14 mouse cellular contexts compared by ENCODE assay signal in genomic region chr7:19136673-19137334, GRCm38 (mm10). TPM values are rescaled to one million over a fixed set of nuclear protein-coding genes. Genes with fewer than 3 reads are reported as not detected.
A peak's percentile ranks its signal among the peaks of the same experiment; 100 is the strongest.
DNase-seq lines count a peak whose midpoint lies in the region; ATAC-seq and TF ChIP-seq lines count a peak whose summit lies in the region.
"Had no signal": no experiment of that assay in that cellular context is flagged by ENCODE, and none has a peak within 500 bp of the region (broad histone marks: within the 10 kb centered on the region; RNA-seq: fewer than 3 reads in every experiment).

No protein-coding gene starts in this region.

- no peaks in the 10 kb centered on the region for H3K9me3 ChIP-seq in lung, embryonic 14.5 days (ENCODE audit: low read depth, low read length)
- H3K9me3 ChIP-seq in ES-E14 (ENCODE audit: control insufficient read depth, insufficient read depth, low read depth, low read length): no peaks in the 10 kb centered on the region
- H3K9me3 ChIP-seq in neural tube, embryonic 15.5 days (replicated peaks): no peaks in the 10 kb centered on the region
- no peaks in the 10 kb centered on the region for H3K9me3 ChIP-seq in midbrain, postnatal 0 days (ENCODE audit: low read length)
- H3K9me3 ChIP-seq: heart, embryonic 10.5 days; liver, embryonic 15.5 days had no signal

- peak; percentile 13; the same call in 1 of the 2 replicates for ATAC-seq in lung, embryonic 14.5 days (ENCODE audit: insufficient read depth)
- no peak for ATAC-seq in neural tube, embryonic 15.5 days (ENCODE audit: low FRiP score)
- ATAC-seq in midbrain, postnatal 0 days (ENCODE audit: low FRiP score): no peak

- intact Hi-C loops in left cerebral cortex, postnatal 36 days (cut with DNase I): no loop called here

- H3K4me2 ChIP-seq in lung, embryonic 14.5 days: no peak overlapping the region
- H3K4me2 ChIP-seq in neural tube, embryonic 15.5 days: no peak overlapping the region
- H3K4me2 ChIP-seq in midbrain, postnatal 0 days (ENCODE audit: low read depth, low read length, poor library complexity, severe bottlenecking): no peak overlapping the region
- H3K4me2 ChIP-seq: liver, embryonic 15.5 days had no signal

- WGBS in lung, embryonic 14.5 days: 89% methylated on average over 38 of the region's 38 CpGs
- 92% methylated on average over 38 of the region's 38 CpGs for WGBS in neural tube, embryonic 15.5 days
- 93% methylated on average over 38 of the region's 38 CpGs for WGBS in midbrain, postnatal 0 days

- H3K4me3 ChIP-seq in lung, embryonic 14.5 days (ENCODE audit: low read depth, low read length): no peak overlapping the region
- peak overlapping the region in 1 of 2 experiments; percentile 26; a peak in 2 of 4 replicates for H3K4me3 ChIP-seq in ES-E14 (ENCODE audit: insufficient read depth in 1 of 2, low read depth in 1 of 2, low read length in 2 of 2, poor library complexity in 1 of 2, severe bottlenecking in 1 of 2)
- H3K4me3 ChIP-seq in neural tube, embryonic 15.5 days (replicated peaks): no peak overlapping the region
- no peak overlapping the region for H3K4me3 ChIP-seq in midbrain, postnatal 0 days (ENCODE audit: low read depth, low read length)
- H3K4me3 ChIP-seq: heart, embryonic 10.5 days; liver, embryonic 15.5 days; myocyte had no signal

- H3K36me3 ChIP-seq in lung, embryonic 14.5 days (ENCODE audit: insufficient read depth): peaks cover 56% of the 10 kb centered on the region
- H3K36me3 ChIP-seq in ES-E14 (ENCODE audit: control insufficient read depth, insufficient read depth, low read length, poor library complexity, severe bottlenecking): peaks cover 16% of the 10 kb centered on the region; the same call in 1 of the 2 replicates
- peaks cover 64% of the 10 kb centered on the region for H3K36me3 ChIP-seq in neural tube, embryonic 15.5 days
- peaks cover 45% of the 10 kb centered on the region for H3K36me3 ChIP-seq in midbrain, postnatal 0 days (ENCODE audit: insufficient read depth, low read length)

- H3K27me3 ChIP-seq in lung, embryonic 14.5 days (ENCODE audit: insufficient read depth, low read length): no peaks in the 10 kb centered on the region
- no peaks in the 10 kb centered on the region for H3K27me3 ChIP-seq in neural tube, embryonic 15.5 days (replicated peaks)
- H3K27me3 ChIP-seq in midbrain, postnatal 0 days (ENCODE audit: insufficient read depth, low read length): no peaks in the 10 kb centered on the region
- H3K27me3 ChIP-seq: liver, embryonic 15.5 days had no signal

- no peak for TF ChIP-seq CTCF in lung, embryonic 14.5 days (IDR thresholded peaks at IDR 0.05; ENCODE audit: low read depth)
- TF ChIP-seq CTCF in midbrain, postnatal 0 days (IDR thresholded peaks at IDR 0.05): no peak

- H3K9ac ChIP-seq in lung, embryonic 14.5 days: no peak overlapping the region
- H3K9ac ChIP-seq in ES-E14 (ENCODE audit: insufficient read depth, low read depth, low read length, poor library complexity, severe bottlenecking): peak overlapping the region; percentile 42
- H3K9ac ChIP-seq in neural tube, embryonic 15.5 days (replicated peaks): no peak overlapping the region
- H3K9ac ChIP-seq in midbrain, postnatal 0 days (replicated peaks; ENCODE audit: low read length, poor library complexity, severe bottlenecking): no peak overlapping the region
- H3K9ac ChIP-seq: liver, embryonic 15.5 days had no signal

- peak; percentile 60 to 66 for DNase-seq in frontal cortex, adult 2 months (ENCODE audit: extremely low spot score in 1 of 2, low spot score in 1 of 2)
- DNase-seq in frontal cortex, postnatal 10 days (ENCODE audit: low spot score in 2 of 2): no peak
- DNase-seq in lung, embryonic 14.5 days: no peak
- DNase-seq in lung, postnatal 36 days: no peak
- DNase-seq in ES-E14 (ENCODE audit: low read depth, low spot score): no peak
- DNase-seq in left cerebral cortex, postnatal 36 days (ENCODE audit: low spot score in 2 of 2): peak; percentile 71 to 73
- DNase-seq in midbrain, postnatal 0 days (ENCODE audit: low spot score): no peak

- in situ Hi-C loops in ES-E14 (cut with MboI; ENCODE audit: low sequenced_read_pairs in 2 of 2, unreplicated experiment in 2 of 2): no loop called here

- H3K27ac ChIP-seq in lung, embryonic 14.5 days (ENCODE audit: low read depth): no peak overlapping the region
- H3K27ac ChIP-seq in ES-E14 (ENCODE audit: insufficient read depth, low read depth, low read length, poor library complexity, severe bottlenecking): no peak overlapping the region
- no peak overlapping the region for H3K27ac ChIP-seq in neural tube, embryonic 15.5 days (replicated peaks)
- no peak overlapping the region for H3K27ac ChIP-seq in midbrain, postnatal 0 days (ENCODE audit: low read depth, low read length)
- H3K27ac ChIP-seq: heart, embryonic 10.5 days; liver, embryonic 15.5 days had no signal

- no peaks in the 10 kb centered on the region for H3K4me1 ChIP-seq in lung, embryonic 14.5 days (ENCODE audit: insufficient read depth)
- peaks cover 2 to 23% of the 10 kb centered on the region in 2 experiments; a peak in 2 of 4 replicates for H3K4me1 ChIP-seq in ES-E14 (ENCODE audit: control insufficient read depth in 2 of 2, insufficient read depth in 2 of 2, low read length in 2 of 2, poor library complexity in 1 of 2)
- peaks cover 8% of the 10 kb centered on the region for H3K4me1 ChIP-seq in neural tube, embryonic 15.5 days
- H3K4me1 ChIP-seq in midbrain, postnatal 0 days (ENCODE audit: insufficient read depth, low read length): no peaks in the 10 kb centered on the region

TF ChIP-seq in ES-E14, 5 proteins besides CTCF, POLR2A, EP300 and RAD21:
- no peak for TF ChIP-seq CHD2 (IDR thresholded peaks at IDR 0.05; ENCODE audit: low read depth, low read length)
- TF ChIP-seq HCFC1 (IDR thresholded peaks at IDR 0.05; ENCODE audit: borderline replicate concordance, insufficient read depth, low read length): no peak
- TF ChIP-seq MAFK (IDR thresholded peaks at IDR 0.05; ENCODE audit: insufficient read depth, low read depth, low read length): no peak
- TF ChIP-seq ZNF384 (IDR thresholded peaks at IDR 0.05; ENCODE audit: low read depth, low read length): no peak
- TF ChIP-seq ZC3H11A (IDR thresholded peaks at IDR 0.05; ENCODE audit: borderline replicate concordance, low read depth, low read length): no peak

RNA-seq across cellular contexts. Expression of gene Qpctl, which starts 12.3 kb away (rescaled TPM):
- polyA plus RNA-seq in frontal cortex, adult 2 months (2012; rRNA removed): 15.3 and 16.7 TPM in 2 replicates
- 12.5 and 13.1 TPM in 2 replicates for polyA plus RNA-seq in lung, embryonic 14.5 days (2014; fragmentation: Nextera tagmentation; extraction: Ambion mirVana)
- 8.1 and 11.7 TPM in 2 replicates for total RNA-seq in ES-E14 (2012; rRNA removed)
- total RNA-seq in left cerebral cortex, postnatal 36 days (2021): 10 to 100 TPM; 14.6 to 17.3 TPM
- 21.7 and 24.5 TPM in 2 replicates for polyA plus RNA-seq in neural tube, embryonic 15.5 days (2015; fragmentation: Nextera tagmentation; extraction: Ambion mirVana)
- total RNA-seq in midbrain, postnatal 0 days (2014; rRNA removed): 17.3 and 17.8 TPM in 2 replicates
- 30.2 and 32.5 TPM in 2 replicates for polyA plus RNA-seq in midbrain, postnatal 0 days (2015; fragmentation: Nextera tagmentation; extraction: Ambion mirVana)

RNA-seq across cellular contexts. Expression of gene Snrpd2, which starts 12.7 kb away (rescaled TPM):
- 70.7 and 83.9 TPM in 2 replicates for polyA plus RNA-seq in frontal cortex, adult 2 months (2012; rRNA removed)
- polyA plus RNA-seq in lung, embryonic 14.5 days (2014; fragmentation: Nextera tagmentation; extraction: Ambion mirVana): 158 and 161 TPM in 2 replicates
- 355 and 382 TPM in 2 replicates for total RNA-seq in ES-E14 (2012; rRNA removed)
- 10 to 100 TPM; 70.3 to 76.0 TPM for total RNA-seq in left cerebral cortex, postnatal 36 days (2021)
- polyA plus RNA-seq in neural tube, embryonic 15.5 days (2015; fragmentation: Nextera tagmentation; extraction: Ambion mirVana): 122 and 124 TPM in 2 replicates
- 31.4 and 36.7 TPM in 2 replicates for total RNA-seq in midbrain, postnatal 0 days (2014; rRNA removed)
- polyA plus RNA-seq in midbrain, postnatal 0 days (2015; fragmentation: Nextera tagmentation; extraction: Ambion mirVana): 115 and 116 TPM in 2 replicates

RNA-seq across cellular contexts. Expression of gene Fbxo46, which starts 17.1 kb away (rescaled TPM):
- 8.4 and 9.0 TPM in 2 replicates for polyA plus RNA-seq in frontal cortex, adult 2 months (2012; rRNA removed)
- polyA plus RNA-seq in lung, embryonic 14.5 days (2014; fragmentation: Nextera tagmentation; extraction: Ambion mirVana): 9.7 and 11.6 TPM in 2 replicates
- 19.5 and 27.1 TPM in 2 replicates for total RNA-seq in ES-E14 (2012; rRNA removed)
- 10 to 100 TPM; 14.0 to 14.3 TPM for total RNA-seq in left cerebral cortex, postnatal 36 days (2021)
- polyA plus RNA-seq in neural tube, embryonic 15.5 days (2015; fragmentation: Nextera tagmentation; extraction: Ambion mirVana): 15.5 and 17.0 TPM in 2 replicates
- 19.8 and 20.6 TPM in 2 replicates for total RNA-seq in midbrain, postnatal 0 days (2014; rRNA removed)
- polyA plus RNA-seq in midbrain, postnatal 0 days (2015; fragmentation: Nextera tagmentation; extraction: Ambion mirVana): 9.9 and 11.6 TPM in 2 replicates

RNA-seq across cellular contexts. Expression of gene Gm4969, which starts 18.6 kb away (rescaled TPM):
- 1.1 and 1.4 TPM in 2 replicates for polyA plus RNA-seq in frontal cortex, adult 2 months (2012; rRNA removed)
- 3.0 and 4.0 TPM in 2 replicates for polyA plus RNA-seq in lung, embryonic 14.5 days (2014; fragmentation: Nextera tagmentation; extraction: Ambion mirVana)
- 1.2 and 1.9 TPM in 2 replicates for total RNA-seq in ES-E14 (2012; rRNA removed)
- total RNA-seq in left cerebral cortex, postnatal 36 days (2021): under 1 TPM; 0.37 to 0.41 TPM
- polyA plus RNA-seq in neural tube, embryonic 15.5 days (2015; fragmentation: Nextera tagmentation; extraction: Ambion mirVana): 7.5 and 8.2 TPM in 2 replicates
- total RNA-seq in midbrain, postnatal 0 days (2014; rRNA removed): 9.4 and 9.6 TPM in 2 replicates
- 12.7 and 12.9 TPM in 2 replicates for polyA plus RNA-seq in midbrain, postnatal 0 days (2015; fragmentation: Nextera tagmentation; extraction: Ambion mirVana)
- total RNA-seq: adrenal gland, adult 18-20 months had no signal
- polyA plus RNA-seq: C2C12, myocyte had no signal

RNA-seq across cellular contexts. Expression of gene Gipr, which starts 29.1 kb away (rescaled TPM):
- polyA plus RNA-seq in frontal cortex, adult 2 months (2012; rRNA removed): 11.0 and 11.9 TPM in 2 replicates
- 0.26 and 0.85 TPM in 2 replicates for polyA plus RNA-seq in lung, embryonic 14.5 days (2014; fragmentation: Nextera tagmentation; extraction: Ambion mirVana)
- total RNA-seq in ES-E14 (2012; rRNA removed): 1.5 and 3.6 TPM in 2 replicates
- 1 to 10 TPM in 1 of 2 experiments, under 1 TPM in 1; 0.89 to 2.6 TPM for total RNA-seq in left cerebral cortex, postnatal 36 days (2021)
- polyA plus RNA-seq in neural tube, embryonic 15.5 days (2015; fragmentation: Nextera tagmentation; extraction: Ambion mirVana): 1.2 and 2.1 TPM in 2 replicates
- 2.3 and 7.4 TPM in 2 replicates for total RNA-seq in midbrain, postnatal 0 days (2014; rRNA removed)
- polyA plus RNA-seq in midbrain, postnatal 0 days (2015; fragmentation: Nextera tagmentation; extraction: Ambion mirVana): 1.7 and 2.3 TPM in 2 replicates
- total RNA-seq: megakaryocyte, adult 5-6 weeks had no signal

Comparison
In these comparisons a context has a peak if more than half of its experiments do, and no peak if none do; other contexts are left out.
1. DNase-seq: peak in frontal cortex, adult 2 months (2 of 2) and left cerebral cortex, postnatal 36 days (2 of 2); none in frontal cortex, postnatal 10 days (0 of 2), lung, embryonic 14.5 days (single experiment), lung, postnatal 36 days (single experiment), ES-E14 (single experiment) and midbrain, postnatal 0 days (single experiment).